Mouse (Mus musculus) mouse trophoblast stem cell (cell line): ENCODE measurements around the gene Tst.

ENCODE experiments used
- in situ Hi-C, 2 experiments: fragments of 300-500 bp; cut with MseI, MboI; formaldehyde crosslinking; loops; 2 replicates in 1 of 2; 3 replicates in 1 of 2; pipeline ENCODE4 v1.15.1; 2025

Gene Tst

DNA sequence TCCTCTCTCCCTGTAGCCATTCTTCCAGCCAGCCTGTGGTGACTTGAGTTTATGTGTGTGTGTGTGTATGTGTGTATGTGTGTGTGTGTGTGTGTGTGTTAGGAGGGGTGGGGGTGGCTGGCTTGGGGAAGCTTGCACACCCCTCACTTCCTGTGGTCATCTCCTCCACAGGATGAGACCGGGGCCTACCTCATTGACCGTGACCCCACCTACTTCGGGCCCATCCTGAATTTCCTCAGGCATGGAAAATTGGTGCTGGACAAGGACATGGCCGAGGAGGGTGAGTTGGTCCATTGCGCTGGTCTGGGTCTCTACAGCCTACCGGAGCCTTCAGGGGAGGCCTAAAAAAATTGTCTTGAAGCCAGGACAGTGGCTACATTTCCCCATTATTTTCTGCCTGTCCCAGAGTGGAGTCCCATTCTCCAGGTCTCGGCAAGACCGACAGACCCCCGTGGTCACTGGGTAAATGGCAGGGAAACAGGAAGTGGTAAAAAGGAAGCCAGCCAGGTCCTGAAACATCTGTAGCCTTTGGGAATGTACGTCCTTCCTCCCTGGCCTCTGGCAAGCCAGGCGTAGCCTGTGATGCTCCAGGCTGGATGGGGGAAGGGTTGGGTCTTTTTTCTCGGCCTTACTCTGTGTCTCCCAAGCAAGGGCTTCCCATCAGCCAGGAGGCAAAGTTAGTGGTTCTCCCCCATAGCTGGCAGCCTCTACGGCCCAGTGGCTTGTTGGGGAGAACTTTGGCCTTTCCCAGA, 24.3 kb upstream of the Tst start:
- in situ Hi-C loops, result loop anchor here in 1 of 2 experiments (10.0 kb wide), 1 partner anchor 75 kb away; no protein-coding TSS in a partner anchor

- in situ Hi-C loops, result loop anchor here in 1 of 2 experiments (10.0 kb wide), 1 partner anchor 74 kb away; no protein-coding TSS in a partner anchor
Measured at GRCm38 (mm10) chr15:78429139-78429459, 23.4 kb upstream of the Tst start.

DNA sequence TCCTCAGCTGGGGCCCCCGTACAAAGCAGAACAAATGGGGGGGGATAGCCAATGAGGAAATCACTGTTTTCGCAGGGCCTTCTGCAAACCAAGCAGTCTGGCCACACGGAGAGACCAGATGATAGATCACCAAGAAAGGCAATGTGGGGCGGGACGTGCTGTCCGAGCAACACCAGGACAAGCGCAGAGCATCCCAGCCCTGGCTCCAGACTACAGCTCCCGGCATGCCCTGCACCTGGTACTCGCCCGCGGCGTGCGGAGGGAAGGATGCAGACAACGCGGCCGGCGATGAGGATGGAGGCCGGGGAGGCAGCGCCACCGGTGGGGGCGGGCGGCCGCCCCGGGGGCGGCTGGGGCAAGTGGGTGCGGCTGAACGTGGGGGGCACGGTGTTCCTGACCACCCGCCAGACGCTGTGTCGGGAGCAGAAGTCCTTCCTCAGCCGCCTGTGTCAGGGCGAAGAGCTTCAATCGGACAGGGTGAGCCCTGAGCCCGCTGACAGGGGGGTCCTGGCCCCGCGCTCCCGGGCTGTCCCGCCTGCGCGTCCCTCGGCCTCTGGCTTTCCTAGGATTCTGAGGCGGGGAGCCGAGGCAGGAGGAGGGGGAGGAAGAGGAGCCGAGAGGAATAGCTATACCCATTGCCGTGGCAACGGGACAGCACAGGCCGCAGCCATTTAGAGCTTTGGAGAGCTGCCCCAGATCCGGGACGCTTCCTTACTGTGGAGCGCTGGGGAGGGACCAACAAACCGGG, 22.9 kb upstream of the Tst start, which contains the start of gene Kctd17:
TSS of gene Kctd17 (plus strand) at position 174 of the 748 bp plus-strand sequence.
- in situ Hi-C loops, result loop anchor here in 1 of 2 experiments (10.0 kb wide), 1 partner anchor 74 kb away; no protein-coding TSS in a partner anchor

GRCm38 (mm10) chr15:78425230-78425629, 19.5 kb upstream of the Tst start:
- in situ Hi-C loops, result loop anchor here in 1 of 2 experiments (10.0 kb wide), 1 partner anchor 70 kb away; no protein-coding TSS in a partner anchor

- in situ Hi-C loops, result loop anchor here (5.0 to 10.0 kb wide), 2 partner anchors 70 to 72 kb away; no protein-coding TSS in a partner anchor
Measured at GRCm38 (mm10) chr15:78424507-78424906, 18.8 kb upstream of the Tst start.

DNA sequence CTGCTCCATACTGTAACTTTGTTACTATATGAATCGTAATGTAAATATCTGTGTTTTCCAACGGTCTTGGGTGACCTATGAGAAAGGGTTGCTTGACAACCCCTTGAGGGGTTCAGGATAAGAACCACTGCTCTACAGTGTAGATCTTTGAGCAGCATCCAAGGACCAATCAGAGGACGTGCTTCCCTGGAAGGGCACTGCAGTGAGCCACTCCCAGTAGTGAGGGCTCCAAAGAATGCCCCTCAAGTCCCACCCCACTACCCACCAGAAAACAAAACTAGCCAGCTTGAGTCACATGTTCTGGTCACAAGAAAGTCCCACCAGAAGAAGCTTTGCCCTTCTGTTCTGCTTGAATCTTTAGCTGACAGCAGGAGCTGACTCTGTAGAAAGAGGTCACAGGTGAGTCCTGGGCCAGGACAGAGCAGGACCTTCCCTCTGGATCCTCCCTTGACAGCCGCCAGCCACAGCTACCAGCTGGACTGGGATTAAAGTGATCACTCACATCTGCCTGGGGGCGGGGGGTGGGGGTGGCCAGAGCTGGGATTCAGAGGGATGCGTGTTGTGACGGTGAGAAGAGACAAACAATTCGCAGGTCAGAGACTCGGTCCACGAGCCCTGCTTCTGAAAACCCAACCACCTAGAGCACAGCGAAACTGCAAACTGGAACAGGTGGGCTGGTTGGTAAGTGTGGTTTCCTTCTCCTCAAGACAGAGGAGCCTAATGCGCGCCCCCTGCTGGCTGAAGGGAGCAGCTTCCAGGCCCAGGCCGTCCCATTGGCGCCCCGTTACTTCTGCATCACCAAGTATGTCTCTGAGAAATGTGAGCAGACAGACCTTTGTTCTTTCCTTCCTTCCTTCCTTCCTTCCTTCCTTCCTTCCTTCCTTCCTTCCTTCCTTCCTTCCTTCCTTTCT, 16.6 kb upstream of the Tst start:
- in situ Hi-C loops, result loop anchor here (5.0 to 10.0 kb wide), 2 partner anchors 68 to 70 kb away; no protein-coding TSS in a partner anchor

- in situ Hi-C loops, result loop anchor here (5.0 to 10.0 kb wide), 2 partner anchors 66 to 68 kb away; no protein-coding TSS in a partner anchor
Measured at GRCm38 (mm10) chr15:78420395-78420794, 14.7 kb upstream of the Tst start.

DNA sequence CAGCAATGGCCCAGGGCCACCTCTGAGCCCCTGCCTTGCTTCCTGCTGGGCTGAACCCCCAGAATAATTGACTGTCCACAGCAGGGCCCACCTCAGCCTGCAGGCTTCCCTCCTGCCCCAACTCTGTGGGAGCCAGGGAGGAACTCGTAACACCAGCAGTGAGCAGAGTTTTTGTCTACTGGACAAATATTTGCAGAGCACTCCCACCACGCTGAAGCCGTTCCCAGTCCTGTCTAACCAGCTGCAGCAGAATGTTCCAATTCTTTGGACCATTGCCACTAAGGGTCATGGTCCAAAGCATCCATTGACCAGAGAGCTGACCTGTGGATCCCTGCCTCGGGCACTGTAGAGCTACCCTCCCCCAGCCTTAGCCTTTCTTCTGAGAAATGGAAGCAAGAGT, 11.2 kb upstream of the Tst start:
- in situ Hi-C loops, result no loop called here

DNA sequence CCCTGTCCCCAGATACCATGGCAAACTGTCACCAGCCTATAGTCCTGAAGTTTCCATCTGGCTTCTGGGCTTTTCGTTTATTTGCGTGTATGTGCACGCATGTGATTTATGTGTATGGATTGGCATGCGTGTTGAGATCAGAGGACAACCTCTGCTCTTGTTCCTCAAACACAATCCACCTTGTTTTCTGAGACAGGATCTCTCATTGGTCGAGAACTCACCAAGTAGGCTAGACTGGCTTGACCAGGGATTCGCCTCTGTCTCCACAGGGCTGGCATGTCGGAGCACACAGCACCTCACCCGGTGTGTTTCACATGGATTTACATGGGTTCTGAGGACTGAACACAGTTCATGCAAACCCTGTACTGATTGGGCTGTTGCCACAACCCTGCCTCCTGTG, 8.4 kb upstream of the Tst start:
- in situ Hi-C loops, result no loop called here

DNA sequence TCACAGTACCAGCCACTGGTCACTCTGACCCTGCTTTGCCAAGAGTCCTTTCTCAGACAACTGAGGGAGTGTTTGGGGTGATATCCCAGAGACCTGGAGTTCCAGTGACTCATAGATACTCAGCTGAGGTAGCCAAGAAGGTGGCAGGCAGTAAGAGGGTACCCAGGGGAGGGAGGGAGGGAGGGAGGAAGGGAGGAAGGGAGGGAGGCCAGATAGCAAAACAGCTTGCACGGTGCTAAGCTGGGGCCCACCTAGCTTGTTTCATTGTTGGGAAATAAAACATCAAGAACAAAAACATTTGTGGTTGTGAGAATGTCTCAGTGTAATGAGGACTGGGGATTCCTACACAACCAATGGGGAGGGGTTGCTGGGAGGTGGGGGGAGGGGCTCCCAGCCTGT, 8.0 kb upstream of the Tst start:
- in situ Hi-C loops, result no loop called here

DNA sequence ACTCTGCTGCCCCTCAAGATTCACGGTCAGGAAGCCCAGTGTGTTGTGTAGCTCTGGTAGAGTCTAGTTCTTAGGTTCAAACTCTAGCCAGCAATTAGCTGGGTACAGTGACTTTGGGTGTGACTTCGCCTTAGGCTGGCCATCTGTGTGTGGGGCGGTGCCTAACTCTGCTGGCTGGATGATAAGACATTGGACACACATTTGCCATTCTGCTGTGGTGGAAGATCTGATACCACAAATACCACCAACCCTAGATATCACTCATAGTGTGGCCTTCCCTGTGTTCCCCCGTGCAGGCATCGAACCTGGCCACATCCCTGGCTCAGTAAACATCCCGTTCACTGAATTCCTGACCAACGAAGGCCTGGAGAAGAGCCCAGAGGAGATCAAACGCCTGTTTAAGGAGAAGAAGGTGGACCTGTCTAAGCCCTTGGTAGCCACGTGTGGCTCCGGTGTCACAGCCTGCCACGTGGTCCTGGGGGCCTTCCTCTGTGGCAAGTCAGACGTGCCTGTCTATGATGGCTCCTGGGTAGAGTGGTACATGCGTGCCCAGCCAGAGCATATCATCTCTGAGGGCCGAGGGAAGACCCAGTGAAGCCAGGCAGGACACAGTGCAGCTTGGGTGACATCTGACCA, 7.5 kb upstream of the Tst start:
- in situ Hi-C loops, result no loop called here

DNA sequence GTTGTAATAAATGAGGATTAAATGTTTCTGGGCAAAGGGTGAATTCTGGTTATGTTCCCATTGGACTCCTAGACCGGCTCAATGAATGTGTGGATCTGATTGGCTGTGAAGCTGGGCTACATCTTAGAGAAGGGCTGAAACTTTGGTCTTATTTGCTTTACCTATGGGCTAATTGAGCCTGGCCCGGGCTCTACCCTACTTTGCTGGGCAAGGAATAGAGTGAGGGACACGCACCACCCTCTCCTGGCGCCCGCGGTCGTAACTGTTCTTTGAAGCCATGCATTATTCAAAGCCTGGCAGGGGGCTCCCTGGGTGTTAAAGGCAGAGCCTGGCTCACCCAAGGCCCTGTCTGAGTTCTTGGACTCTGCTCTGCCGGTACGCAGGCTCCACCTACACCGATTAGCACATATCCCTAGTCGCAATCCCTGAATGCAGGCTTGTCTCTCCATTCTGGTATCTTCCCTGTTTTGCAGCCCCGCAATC, 3.9 kb upstream of the Tst start:
- in situ Hi-C loops, result no loop called here

DNA sequence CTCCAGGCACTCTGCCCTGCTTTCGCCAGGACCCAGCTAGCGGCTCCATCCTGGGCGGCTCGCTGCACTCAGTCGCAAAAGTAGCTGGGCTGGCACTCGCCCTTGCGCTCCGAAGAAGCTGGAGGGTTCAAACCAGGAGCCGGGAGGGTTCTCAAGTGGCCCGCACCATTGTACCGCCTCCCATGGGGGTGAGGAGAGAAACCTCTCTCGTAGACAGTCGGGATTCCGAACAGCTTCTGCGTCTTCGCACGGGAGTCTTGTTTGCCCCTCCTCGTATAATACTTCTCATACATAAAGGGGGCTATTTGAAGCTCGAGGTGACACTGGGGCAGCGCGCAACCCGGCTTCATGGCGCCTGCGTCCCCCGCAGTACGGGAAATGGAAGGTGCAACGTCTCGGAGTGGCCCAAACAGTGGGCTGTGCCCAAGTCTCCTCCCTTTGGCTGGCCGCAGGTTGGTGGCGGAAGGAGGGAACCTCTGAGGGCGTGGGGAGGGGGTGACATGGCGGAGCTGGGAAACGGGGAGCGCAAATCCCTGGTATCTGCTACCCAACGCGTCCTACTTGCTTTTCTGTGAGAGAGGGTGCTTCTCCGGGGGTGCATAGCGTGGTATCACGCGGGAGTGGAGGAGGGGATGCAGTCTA, 707 bp upstream of the Tst start, which contains the start of gene Mpst:
TSS of gene Mpst (plus strand) at position 124 of the 642 bp plus-strand sequence.
- in situ Hi-C loops, result no loop called here

GRCm38 (mm10) chr15:78405098-78405497, 609 bp downstream of the Tst start:
- in situ Hi-C loops, result no loop called here

- in situ Hi-C loops, result no loop called here
Measured at GRCm38 (mm10) chr15:78403896-78404295, 1.8 kb downstream of the Tst start.

GRCm38 (mm10) chr15:78403301-78403741, 2.4 kb downstream of the Tst start:
- in situ Hi-C loops, result no loop called here

GRCm38 (mm10) chr15:78402423-78402822, 3.3 kb downstream of the Tst start:
- in situ Hi-C loops, result no loop called here

DNA sequence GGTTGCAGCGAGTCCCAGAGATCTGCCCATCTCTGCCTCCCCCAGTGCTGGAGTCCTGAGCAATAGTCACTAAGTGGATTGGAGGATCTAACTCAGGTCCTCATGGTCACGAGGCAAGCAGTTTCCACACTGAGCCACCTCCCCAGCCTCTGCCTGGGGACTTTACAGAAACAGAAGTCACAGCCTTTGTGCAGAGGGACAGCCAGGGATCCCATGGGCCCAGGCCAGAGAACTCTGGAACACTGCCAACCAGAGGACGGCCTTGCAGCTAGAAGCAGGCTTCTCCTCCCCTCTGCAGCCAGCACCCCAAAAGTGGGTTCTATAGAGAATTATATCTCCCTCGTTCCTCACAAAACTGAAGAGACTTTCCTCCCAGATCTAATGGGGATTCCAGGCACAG, 3.8 kb downstream of the Tst start:
- in situ Hi-C loops, result no loop called here

- in situ Hi-C loops, result no loop called here
Measured at GRCm38 (mm10) chr15:78401345-78401744, 4.4 kb downstream of the Tst start.

DNA sequence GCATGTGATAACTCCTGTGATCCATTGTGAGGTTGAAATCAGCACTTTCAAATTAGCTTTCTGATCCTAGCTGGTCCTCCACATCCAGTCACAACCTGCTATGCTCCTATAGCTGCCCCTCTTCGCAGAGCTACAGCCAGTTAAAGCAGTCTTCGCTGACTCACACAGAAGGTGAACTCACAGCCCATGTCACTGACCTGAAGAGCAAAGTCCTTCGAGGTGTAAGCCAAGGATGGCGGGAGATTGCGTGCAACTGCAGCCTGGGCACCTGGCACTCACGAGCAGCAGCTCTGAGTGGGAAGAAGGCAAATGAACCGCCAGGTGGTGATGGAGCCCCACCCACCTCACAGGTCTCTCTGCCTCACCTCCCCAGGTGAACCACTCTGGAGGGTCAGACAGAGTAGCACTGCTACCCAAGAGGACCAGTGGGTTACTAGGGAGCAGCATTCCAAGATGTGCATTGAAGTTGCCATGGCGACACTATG, 10.2 kb downstream of the Tst start, which contains the start of gene Tex33:
TSS of gene Tex33 (minus strand) at position 435 of the 485 bp plus-strand sequence.
- in situ Hi-C loops, result no loop called here
